Mouse (Mus musculus): Measurements from ENCODE around the gene Dido1. TPM values are rescaled to one million over a fixed set of nuclear protein-coding genes. Genes with fewer than 3 reads are reported as not detected.

Gene Dido1
- polyA plus RNA-seq, 1 experiment from 2014 or later, result 36.5 TPM

DNA sequence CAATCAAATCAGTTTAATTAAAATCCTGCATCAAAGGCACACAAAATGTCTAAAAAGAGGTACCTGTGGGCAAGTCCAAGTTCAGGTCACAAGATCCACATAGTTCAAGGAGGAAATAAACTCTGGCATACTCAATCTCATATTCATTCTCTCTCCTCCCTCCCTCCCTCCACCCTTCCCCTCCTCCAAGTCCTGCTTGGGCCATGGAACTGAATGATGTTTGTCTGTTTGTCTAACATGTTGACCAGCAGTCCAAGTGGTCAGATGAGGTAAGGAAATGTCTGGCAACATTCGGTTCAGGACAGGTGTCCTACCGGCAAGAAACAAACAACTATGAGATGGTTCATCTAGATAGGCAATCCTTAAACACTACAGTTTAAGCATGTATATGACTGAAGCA, 33.1 kb downstream of the Dido1 start:
- WGBS, result 95% methylated on average over 2 of the region's 2 CpGs
- Histone ChIP-seq H3K9me3 (no peaks in the 10 kb centered on the region), H3K27me3 (no peaks in the 10 kb centered on the region), H3K9ac (no peak overlapping the region), H3K27ac (no peak overlapping the region), H3K4me1 (no peaks in the 10 kb centered on the region), H3K4me2 (no peak overlapping the region), H3K36me3 (peaks cover 57% of the 10 kb centered on the region), H3K4me3 (no peak overlapping the region)
- no peak for ATAC-seq (ENCODE audit: insufficient number of reproducible peaks, insufficient read depth, low FRiP score, low TSS enrichment, low read depth)

DNA sequence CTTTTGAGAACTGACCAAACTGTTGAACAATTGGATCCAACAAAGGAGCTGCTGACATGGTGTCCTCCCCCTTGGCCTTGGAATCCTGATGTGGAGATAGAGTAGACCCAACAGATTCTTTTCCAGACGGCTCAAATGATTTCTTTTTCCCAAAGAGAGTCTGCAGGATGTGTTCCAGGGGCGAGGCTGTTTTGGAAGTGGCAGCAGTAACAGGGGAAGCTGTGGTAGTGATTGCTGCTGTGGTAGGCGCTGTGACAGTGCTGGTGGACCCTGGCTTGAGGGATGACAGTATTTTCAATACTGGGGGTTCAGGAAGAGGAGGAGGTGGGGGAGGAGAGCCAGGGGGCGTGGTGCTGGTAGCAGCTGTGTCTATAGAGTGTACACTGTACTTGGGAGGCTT, 47.8 kb downstream of the Dido1 start:
- peaks cover 52% of the 10 kb centered on the region for H3K36me3 ChIP-seq
- no peak overlapping the region for H3K27ac ChIP-seq
- no peak overlapping the region for H3K4me3 ChIP-seq
- no peaks in the 10 kb centered on the region for H3K9me3 ChIP-seq
- no peak overlapping the region for H3K4me2 ChIP-seq
- H3K27me3 ChIP-seq, result no peaks in the 10 kb centered on the region; the same call in 1 of the 2 replicates
- peaks cover 11% of the 10 kb centered on the region for H3K4me1 ChIP-seq
- no peak for ATAC-seq (ENCODE audit: insufficient number of reproducible peaks, insufficient read depth, low FRiP score, low TSS enrichment, low read depth)
- 92% methylated on average over 4 of the region's 4 CpGs for WGBS
- no peak overlapping the region for H3K9ac ChIP-seq

DNA sequence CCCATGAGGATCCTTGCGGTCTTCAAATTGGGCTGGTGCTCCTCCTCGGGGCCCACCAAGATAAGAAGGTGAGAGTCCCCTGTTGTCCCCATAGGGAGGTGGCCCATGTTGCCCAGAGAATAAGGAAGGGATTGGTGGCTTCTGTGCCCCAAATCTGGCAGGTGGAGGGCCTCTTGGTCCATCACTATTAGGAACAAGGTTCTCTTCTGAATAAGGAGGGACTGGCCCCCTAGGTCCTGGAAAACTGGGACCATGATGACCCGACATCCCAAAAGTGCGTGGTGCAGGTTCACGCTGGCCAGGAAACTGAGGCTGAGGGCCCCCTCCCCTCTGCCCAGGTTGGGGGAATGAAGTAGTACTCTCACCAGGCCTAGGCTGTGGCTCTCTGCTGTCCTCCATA, 49.3 kb downstream of the Dido1 start:
- Histone ChIP-seq H3K27me3 (no peaks in the 10 kb centered on the region; the same call in 1 of the 2 replicates), H3K4me1 (peaks cover 11% of the 10 kb centered on the region), H3K36me3 (peaks cover 37% of the 10 kb centered on the region), H3K4me3 (no peak overlapping the region), H3K9ac (0 out of 2 replicates have a peak overlapping the region, but pooled peaks have one; percentile 64), H3K27ac (no peak overlapping the region), H3K9me3 (no peaks in the 10 kb centered on the region), H3K4me2 (no peak overlapping the region)
- 95% methylated on average over 5 of the region's 5 CpGs for WGBS
- no peak for ATAC-seq (ENCODE audit: insufficient number of reproducible peaks, insufficient read depth, low FRiP score, low TSS enrichment, low read depth)

DNA sequence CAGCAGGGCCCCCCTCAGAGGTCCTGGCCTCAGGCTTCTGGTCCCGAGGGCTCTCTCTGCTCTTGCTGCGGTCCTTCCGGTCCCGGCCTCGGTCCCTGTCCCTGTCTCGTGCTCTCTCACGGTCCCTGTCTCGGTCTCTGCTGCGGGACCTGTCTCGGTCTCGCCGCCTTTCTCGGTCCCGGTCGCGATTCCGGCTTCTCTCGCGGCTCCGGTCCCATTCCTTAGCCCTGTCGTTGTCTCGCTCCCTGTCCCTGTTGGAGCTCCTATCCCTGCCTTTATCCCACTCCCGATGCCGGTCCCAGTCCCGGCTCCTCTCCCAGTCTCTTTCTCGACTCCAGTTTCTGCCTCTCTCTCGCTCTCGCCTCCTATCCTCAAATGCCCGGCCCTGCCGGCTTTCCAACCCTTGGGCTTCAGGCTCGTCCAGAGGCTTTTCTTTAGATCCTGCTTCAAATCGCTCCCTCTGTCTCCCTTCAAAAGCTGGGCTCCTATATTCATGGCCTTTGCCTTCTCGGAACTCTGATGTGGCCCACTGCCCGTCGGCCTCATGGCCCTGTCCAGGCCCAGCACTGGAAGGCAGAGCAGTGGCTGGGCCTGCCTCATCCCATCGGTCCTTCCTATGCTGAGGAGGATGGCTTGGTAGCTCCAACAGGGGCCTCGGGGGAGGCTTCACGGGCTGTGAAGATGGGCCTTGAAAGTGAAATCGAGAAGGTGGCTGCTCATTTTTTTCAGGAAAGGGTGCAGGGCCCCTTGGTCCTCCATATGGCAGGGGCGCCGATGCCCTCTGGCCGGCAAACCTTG, 50.2 kb downstream of the Dido1 start:
- H3K4me2 ChIP-seq, result peak overlapping the region; percentile 53
- H3K9ac ChIP-seq, result peak overlapping the region; percentile 64
- peaks cover 27% of the 10 kb centered on the region for H3K36me3 ChIP-seq
- WGBS, result 31% methylated on average over 42 of the region's 42 CpGs
- H3K27me3 ChIP-seq, result no peaks in the 10 kb centered on the region; the same call in 1 of the 2 replicates
- H3K27ac ChIP-seq, result no peak overlapping the region
- no peak for ATAC-seq (ENCODE audit: insufficient number of reproducible peaks, insufficient read depth, low FRiP score, low TSS enrichment, low read depth)
- peak overlapping the region; percentile 25 for H3K4me3 ChIP-seq
- H3K4me1 ChIP-seq, result peaks cover 11% of the 10 kb centered on the region
- no peaks in the 10 kb centered on the region for H3K9me3 ChIP-seq

GRCm38 (mm10) chr2:180658381-180658780, 51.4 kb downstream of the Dido1 start:
- Histone ChIP-seq H3K4me1 (peaks cover 11% of the 10 kb centered on the region), H3K36me3 (peaks cover 23% of the 10 kb centered on the region), H3K4me3 (no peak overlapping the region), H3K27ac (no peak overlapping the region), H3K9me3 (no peaks in the 10 kb centered on the region), H3K9ac (no peak overlapping the region), H3K4me2 (no peak overlapping the region), H3K27me3 (no peaks in the 10 kb centered on the region; the same call in 1 of the 2 replicates)
- WGBS, result 92% methylated on average over 5 of the region's 5 CpGs
- ATAC-seq (ENCODE audit: insufficient number of reproducible peaks, insufficient read depth, low FRiP score, low TSS enrichment, low read depth), result no peak

- no peak for ATAC-seq (ENCODE audit: insufficient number of reproducible peaks, insufficient read depth, low FRiP score, low TSS enrichment, low read depth)
- Histone ChIP-seq H3K27me3 (no peaks in the 10 kb centered on the region; the same call in 1 of the 2 replicates), H3K4me1 (peaks cover 11% of the 10 kb centered on the region), H3K9ac (no peak overlapping the region), H3K4me2 (no peak overlapping the region), H3K27ac (no peak overlapping the region), H3K36me3 (peaks cover 22% of the 10 kb centered on the region), H3K9me3 (no peaks in the 10 kb centered on the region), H3K4me3 (no peak overlapping the region)
- WGBS, result 74% methylated on average over 4 of the region's 4 CpGs
These were observed 52.3 kb downstream of the Dido1 start for GRCm38 (mm10) chr2:180657394-180658013.

GRCm38 (mm10) chr2:180655150-180655549, 54.6 kb downstream of the Dido1 start:
- 62% methylated on average over 6 of the region's 6 CpGs for WGBS
- H3K4me3 ChIP-seq, result no peak overlapping the region
- no peak for ATAC-seq (ENCODE audit: insufficient number of reproducible peaks, insufficient read depth, low FRiP score, low TSS enrichment, low read depth)
- H3K27me3 ChIP-seq, result no peaks in the 10 kb centered on the region; the same call in 1 of the 2 replicates
- no peak overlapping the region for H3K9ac ChIP-seq
- no peak overlapping the region for H3K27ac ChIP-seq
- no peaks in the 10 kb centered on the region for H3K36me3 ChIP-seq
- H3K4me1 ChIP-seq, result peaks cover 11% of the 10 kb centered on the region
- no peaks in the 10 kb centered on the region for H3K9me3 ChIP-seq
- H3K4me2 ChIP-seq, result no peak overlapping the region

- Histone ChIP-seq H3K4me1 (peaks cover 6% of the 10 kb centered on the region), H3K9ac (no peak overlapping the region), H3K4me2 (no peak overlapping the region), H3K36me3 (no peaks in the 10 kb centered on the region), H3K27ac (no peak overlapping the region), H3K4me3 (no peak overlapping the region), H3K27me3 (no peaks in the 10 kb centered on the region; the same call in 1 of the 2 replicates), H3K9me3 (no peaks in the 10 kb centered on the region)
- WGBS, result 75% methylated on average over 7 of the region's 7 CpGs
- no peak for ATAC-seq (ENCODE audit: insufficient number of reproducible peaks, insufficient read depth, low FRiP score, low TSS enrichment, low read depth)
These were observed 55.1 kb downstream of the Dido1 start for GRCm38 (mm10) chr2:180654666-180655065.

DNA sequence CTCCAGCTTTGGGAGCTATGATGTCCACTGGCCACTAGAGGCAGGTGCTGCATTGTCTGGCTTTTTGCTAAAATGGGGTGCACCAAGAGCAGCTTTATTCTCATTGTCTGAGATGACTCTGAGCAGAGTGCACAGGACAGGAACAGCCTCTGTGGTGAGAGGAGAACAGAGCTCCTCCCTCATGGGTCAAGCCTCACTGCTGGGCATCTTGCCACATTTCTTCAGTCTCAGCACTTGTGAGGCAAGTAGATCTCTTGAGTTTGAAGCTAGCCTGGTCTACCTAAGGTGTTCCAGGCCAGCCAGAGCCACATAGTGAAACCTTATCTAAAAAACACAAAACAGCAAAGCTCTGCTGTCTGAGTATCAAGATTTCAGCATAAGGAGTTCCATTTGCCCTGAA, 63.0 kb downstream of the Dido1 start:
- H3K4me1 ChIP-seq, result no peaks in the 10 kb centered on the region
- no peak overlapping the region for H3K4me2 ChIP-seq
- ATAC-seq (ENCODE audit: insufficient number of reproducible peaks, insufficient read depth, low FRiP score, low TSS enrichment, low read depth), result no peak
- H3K36me3 ChIP-seq, result no peaks in the 10 kb centered on the region
- no peak overlapping the region for H3K9ac ChIP-seq
- H3K27me3 ChIP-seq, result peaks cover 31% of the 10 kb centered on the region
- H3K27ac ChIP-seq, result no peak overlapping the region
- H3K9me3 ChIP-seq, result peaks cover 14% of the 10 kb centered on the region
- H3K4me3 ChIP-seq, result no peak overlapping the region

- Histone ChIP-seq H3K4me1 (no peaks in the 10 kb centered on the region), H3K9ac (no peak overlapping the region), H3K27me3 (peaks cover 57% of the 10 kb centered on the region), H3K4me2 (no peak overlapping the region), H3K9me3 (peaks cover 14% of the 10 kb centered on the region), H3K4me3 (no peak overlapping the region), H3K27ac (no peak overlapping the region), H3K36me3 (no peaks in the 10 kb centered on the region)
- ATAC-seq (ENCODE audit: insufficient number of reproducible peaks, insufficient read depth, low FRiP score, low TSS enrichment, low read depth), result no peak
These were observed 66.2 kb downstream of the Dido1 start for GRCm38 (mm10) chr2:180643626-180644025.

GRCm38 (mm10) chr2:180642555-180643260, 67.1 kb downstream of the Dido1 start, which contains the start of gene Tcfl5:
Gene Tcfl5, minus strand, starts transcription at chr2:180642708.
- H3K9ac ChIP-seq, result peak within 1 kb of the TSS; percentile 60
- H3K27me3 ChIP-seq, result peaks cover 61% of the 10 kb centered on the region

More at GRCm38 (mm10) chr2:180642555-180643260, 67.1 kb downstream of the Dido1 start, which contains the start of gene Tcfl5:
- H3K4me1 ChIP-seq, result no peaks in the 10 kb centered on the region
- H3K27ac ChIP-seq, result no peak within 1 kb of the TSS
- peak within 1 kb of the TSS; percentile 44 for H3K4me3 ChIP-seq
- peaks cover 14% of the 10 kb centered on the region for H3K9me3 ChIP-seq
- no peak for ATAC-seq (ENCODE audit: insufficient number of reproducible peaks, insufficient read depth, low FRiP score, low TSS enrichment, low read depth)
- WGBS, result 2% methylated on average over 43 of the region's 56 CpGs
- H3K36me3 ChIP-seq, result no peaks in the 10 kb centered on the region
- peak within 1 kb of the TSS; percentile 61 for H3K4me2 ChIP-seq

All from embryonic facial prominence, embryonic 13.5 days (tissue).